Mouse (Mus musculus): ENCODE results near the gene Ccdc14. TPM values are rescaled to one million over a fixed set of nuclear protein-coding genes. Genes with fewer than 3 reads are reported as not detected.

Gene Ccdc14
- polyA plus RNA-seq, 1 experiment from 2014 or later = 9.9 TPM

- Histone ChIP-seq H3K9me3 (ENCODE audit: control insufficient read depth, low read length) (peaks cover 4% of the 10 kb centered on the region; the same call in 1 of the 2 replicates), H3K36me3 (ENCODE audit: control insufficient read depth, insufficient read depth, low read length) (no peaks in the 10 kb centered on the region), H3K4me3 (ENCODE audit: low read length) (no peak overlapping the region), H3K4me2 (replicated peaks; ENCODE audit: low read depth, low read length) (no peak overlapping the region), H3K4me1 (ENCODE audit: control insufficient read depth, insufficient read depth, low read length) (0 out of 2 replicates have a peak, but pooled peaks cover 3% of the 10 kb centered on the region), H3K9ac (ENCODE audit: low read depth, low read length) (no peak overlapping the region), H3K27ac (ENCODE audit: low read depth, low read length) (no peak overlapping the region), H3K27me3 (ENCODE audit: control insufficient read depth, insufficient read depth, low read length) (no peaks in the 10 kb centered on the region)
- WGBS = 81% methylated on average over 9 of the region's 9 CpGs
- no peak for ATAC-seq (ENCODE audit: low FRiP score, low TSS enrichment)
Observed at GRCm38 (mm10) chr16:34763959-34764591, 73.7 kb downstream of the Ccdc14 start.

GRCm38 (mm10) chr16:34765666-34766065 lies 75.2 kb downstream of the Ccdc14 start:
- Histone ChIP-seq H3K4me2 (replicated peaks; ENCODE audit: low read depth, low read length) (no peak overlapping the region), H3K4me3 (ENCODE audit: low read length) (no peak overlapping the region), H3K4me1 (ENCODE audit: control insufficient read depth, insufficient read depth, low read length) (0 out of 2 replicates have a peak, but pooled peaks cover 3% of the 10 kb centered on the region), H3K9ac (ENCODE audit: low read depth, low read length) (no peak overlapping the region), H3K36me3 (ENCODE audit: control insufficient read depth, insufficient read depth, low read length) (no peaks in the 10 kb centered on the region), H3K27me3 (ENCODE audit: control insufficient read depth, insufficient read depth, low read length) (no peaks in the 10 kb centered on the region), H3K27ac (ENCODE audit: low read depth, low read length) (no peak overlapping the region), H3K9me3 (ENCODE audit: control insufficient read depth, low read length) (peaks cover 4% of the 10 kb centered on the region; the same call in 1 of the 2 replicates)
- 68% methylated on average over 1 of the region's 1 CpGs for WGBS
- no peak for ATAC-seq (ENCODE audit: low FRiP score, low TSS enrichment)

- 0 out of 2 replicates have a peak, but pooled peaks cover 3% of the 10 kb centered on the region for H3K4me1 ChIP-seq (ENCODE audit: control insufficient read depth, insufficient read depth, low read length)
- no peaks in the 10 kb centered on the region for H3K27me3 ChIP-seq (ENCODE audit: control insufficient read depth, insufficient read depth, low read length)
- no peak overlapping the region for H3K4me2 ChIP-seq (replicated peaks; ENCODE audit: low read depth, low read length)
- H3K36me3 ChIP-seq (ENCODE audit: control insufficient read depth, insufficient read depth, low read length) = no peaks in the 10 kb centered on the region
- no peak for ATAC-seq (ENCODE audit: low FRiP score, low TSS enrichment)
- peaks cover 4% of the 10 kb centered on the region; the same call in 1 of the 2 replicates for H3K9me3 ChIP-seq (ENCODE audit: control insufficient read depth, low read length)
- H3K9ac ChIP-seq (ENCODE audit: low read depth, low read length) = no peak overlapping the region
- WGBS = 88% methylated on average over 1 of the region's 1 CpGs
- H3K27ac ChIP-seq (ENCODE audit: low read depth, low read length) = no peak overlapping the region
- no peak overlapping the region for H3K4me3 ChIP-seq (ENCODE audit: low read length)
Observed at GRCm38 (mm10) chr16:34766193-34766592, 75.8 kb downstream of the Ccdc14 start.

- ATAC-seq (ENCODE audit: low FRiP score, low TSS enrichment) = no peak
Observed at GRCm38 (mm10) chr16:34767443-34767842, 77.0 kb downstream of the Ccdc14 start.

GRCm38 (mm10) chr16:34768436-34768835 lies 78.0 kb downstream of the Ccdc14 start:
- H3K9me3 ChIP-seq (ENCODE audit: control insufficient read depth, low read length) = peaks cover 4% of the 10 kb centered on the region; the same call in 1 of the 2 replicates
- no peak overlapping the region for H3K4me3 ChIP-seq (ENCODE audit: low read length)
- H3K4me2 ChIP-seq (replicated peaks; ENCODE audit: low read depth, low read length) = no peak overlapping the region
- H3K9ac ChIP-seq (ENCODE audit: low read depth, low read length) = no peak overlapping the region
- H3K27ac ChIP-seq (ENCODE audit: low read depth, low read length) = no peak overlapping the region
- 0 out of 2 replicates have a peak, but pooled peaks cover 3% of the 10 kb centered on the region for H3K4me1 ChIP-seq (ENCODE audit: control insufficient read depth, insufficient read depth, low read length)
- ATAC-seq (ENCODE audit: low FRiP score, low TSS enrichment) = no peak
- H3K27me3 ChIP-seq (ENCODE audit: control insufficient read depth, insufficient read depth, low read length) = no peaks in the 10 kb centered on the region
- 69% methylated on average over 4 of the region's 4 CpGs for WGBS
- H3K36me3 ChIP-seq (ENCODE audit: control insufficient read depth, insufficient read depth, low read length) = no peaks in the 10 kb centered on the region

More at GRCm38 (mm10) chr16:34767443-34767842, 77.0 kb downstream of the Ccdc14 start:
- no peak overlapping the region for H3K9ac ChIP-seq (ENCODE audit: low read depth, low read length)
- H3K27me3 ChIP-seq (ENCODE audit: control insufficient read depth, insufficient read depth, low read length) = no peaks in the 10 kb centered on the region
- H3K4me2 ChIP-seq (replicated peaks; ENCODE audit: low read depth, low read length) = no peak overlapping the region
- WGBS = 87% methylated on average over 2 of the region's 2 CpGs
- 0 out of 2 replicates have a peak, but pooled peaks cover 3% of the 10 kb centered on the region for H3K4me1 ChIP-seq (ENCODE audit: control insufficient read depth, insufficient read depth, low read length)
- H3K9me3 ChIP-seq (ENCODE audit: control insufficient read depth, low read length) = peaks cover 4% of the 10 kb centered on the region; the same call in 1 of the 2 replicates
- no peak overlapping the region for H3K27ac ChIP-seq (ENCODE audit: low read depth, low read length)
- H3K36me3 ChIP-seq (ENCODE audit: control insufficient read depth, insufficient read depth, low read length) = no peaks in the 10 kb centered on the region
- no peak overlapping the region for H3K4me3 ChIP-seq (ENCODE audit: low read length)

- peaks cover 4% of the 10 kb centered on the region; the same call in 1 of the 2 replicates for H3K9me3 ChIP-seq (ENCODE audit: control insufficient read depth, low read length)
- H3K27ac ChIP-seq (ENCODE audit: low read depth, low read length) = no peak overlapping the region
- 0 out of 2 replicates have a peak, but pooled peaks cover 3% of the 10 kb centered on the region for H3K4me1 ChIP-seq (ENCODE audit: control insufficient read depth, insufficient read depth, low read length)
- H3K9ac ChIP-seq (ENCODE audit: low read depth, low read length) = no peak overlapping the region
- ATAC-seq (ENCODE audit: low FRiP score, low TSS enrichment) = no peak
- no peak overlapping the region for H3K4me2 ChIP-seq (replicated peaks; ENCODE audit: low read depth, low read length)
- no peaks in the 10 kb centered on the region for H3K36me3 ChIP-seq (ENCODE audit: control insufficient read depth, insufficient read depth, low read length)
- no peaks in the 10 kb centered on the region for H3K27me3 ChIP-seq (ENCODE audit: control insufficient read depth, insufficient read depth, low read length)
- 88% methylated on average over 4 of the region's 4 CpGs for WGBS
- H3K4me3 ChIP-seq (ENCODE audit: low read length) = no peak overlapping the region
Observed at GRCm38 (mm10) chr16:34770127-34770526, 79.7 kb downstream of the Ccdc14 start.

GRCm38 (mm10) chr16:34772445-34773032 lies 82.1 kb downstream of the Ccdc14 start:
- no peak for ATAC-seq (ENCODE audit: low FRiP score, low TSS enrichment)
- Histone ChIP-seq H3K4me1 (ENCODE audit: control insufficient read depth, insufficient read depth, low read length) (no peaks in the 10 kb centered on the region), H3K4me3 (ENCODE audit: low read length) (no peak overlapping the region), H3K27ac (ENCODE audit: low read depth, low read length) (no peak overlapping the region), H3K4me2 (replicated peaks; ENCODE audit: low read depth, low read length) (no peak overlapping the region), H3K36me3 (ENCODE audit: control insufficient read depth, insufficient read depth, low read length) (no peaks in the 10 kb centered on the region), H3K9me3 (ENCODE audit: control insufficient read depth, low read length) (no peaks in the 10 kb centered on the region), H3K9ac (ENCODE audit: low read depth, low read length) (no peak overlapping the region), H3K27me3 (ENCODE audit: control insufficient read depth, insufficient read depth, low read length) (no peaks in the 10 kb centered on the region)
- WGBS = 62% methylated on average over 4 of the region's 4 CpGs

All from kidney, embryonic 14.5 days (tissue).